Mouse (Mus musculus): ENCODE results near the gene Npepps.

GRCm38 (mm10) chr11:97223485-97223884, 57.0 kb downstream of the Npepps start:
- TF ChIP-seq CTCF (IDR thresholded peaks at IDR 0.05; ENCODE audit: low read depth) (no peak), EP300 (IDR thresholded peaks at IDR 0.05; ENCODE audit: low read depth) (no peak)
